Mouse (Mus musculus) spleen, adult 2 months (tissue): ENCODE results near the gene Jpt1.
A peak's percentile ranks its signal among the peaks of the same experiment; 100 is the strongest.

Experiments
- CTCF ChIP-seq: fragments of 200-500 bp; IDR thresholded peaks from 2 replicates; pipeline ENCODE4 v1.5.1; 2011; ENCODE audit warnings: mild to moderate bottlenecking, inconsistent platforms; ENCODE audit not compliant: insufficient read depth, insufficient read length, insufficient replicate concordance; ENCODE audit errors: extremely low read depth
- POLR2A ChIP-seq: fragments of 200-500 bp; IDR thresholded peaks from 2 replicates; pipeline ENCODE4 v1.6.1; 2011; ENCODE audit warnings: low read depth, low read length, inconsistent platforms

DNA sequence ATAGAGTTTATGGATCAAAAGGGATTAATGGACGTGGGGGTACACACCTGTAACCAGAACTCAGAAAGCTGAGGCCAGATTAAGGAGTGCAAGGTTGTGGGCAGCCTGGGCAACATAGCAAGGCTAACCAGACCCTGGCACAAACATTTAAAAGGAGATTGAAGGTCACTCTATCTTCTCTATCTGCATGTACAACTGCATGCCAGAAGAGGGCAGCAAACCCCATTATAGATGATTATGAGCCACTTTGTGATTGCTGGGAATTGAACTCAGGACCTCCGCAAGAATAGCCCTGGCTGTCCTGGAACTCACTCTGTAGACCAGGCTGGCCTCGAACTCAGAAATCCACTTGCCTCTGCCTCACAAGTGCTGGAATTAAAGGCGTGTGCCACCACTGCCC is 38.6 kb upstream of the Jpt1 start:
- TF ChIP-seq CTCF (peak; percentile 0; the same call in 1 of the 2 replicates), POLR2A (no peak)
